Mouse (Mus musculus) lung, postnatal 0 days (tissue): ENCODE measurements at regions not wholly inside any gene's neighbourhood (a gene's known extent, or its start where the extent isn't known, plus 50 kb on each side); places are given as distances from the start of the nearest gene placed in this dataset.

Experiments used
- CTCF ChIP-seq: IDR thresholded peaks from 2 replicates; pipeline ENCODE4 v1.5.1; 2016; ENCODE audit warnings: antibody characterized with exemption, mild to moderate bottlenecking
- EP300 ChIP-seq: IDR thresholded peaks from 2 replicates; pipeline ENCODE4 v1.6.1; 2016; ENCODE audit warnings: antibody characterized with exemption, mild to moderate bottlenecking, control low read depth

DNA sequence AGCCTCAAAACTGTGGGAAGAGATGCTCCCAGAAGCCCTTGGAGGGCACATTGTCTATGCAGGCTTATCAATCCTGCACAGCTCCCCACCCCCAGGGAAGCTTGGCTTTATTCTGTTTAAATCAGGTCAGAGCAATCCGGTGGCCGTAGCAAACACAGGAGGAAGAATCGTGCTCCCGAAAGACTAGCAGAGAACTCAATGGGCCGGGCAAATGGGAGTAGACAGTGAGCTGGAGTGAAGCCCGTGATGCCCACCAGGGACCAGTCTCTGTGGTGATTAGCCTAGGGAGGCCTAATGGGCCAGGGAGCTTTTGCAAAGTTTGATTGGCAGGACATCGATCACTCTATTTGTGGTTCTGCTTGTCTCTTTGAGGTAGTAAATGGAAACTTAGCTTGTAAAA, 51.0 kb upstream of the Tcerg1l start:
- no peak for TF ChIP-seq CTCF
- TF ChIP-seq EP300 = no peak
